Mouse (Mus musculus) brain, embryonic 14.5 days (tissue): ENCODE results near the gene Zranb1. TPM values are rescaled to one million over a fixed set of nuclear protein-coding genes. Genes with fewer than 3 reads are reported as not detected.

Experiments
- DNase-seq: peaks from one replicate; pipeline ENCODE4 v3.0.0-alpha.2; 2011; ENCODE audit warnings: low read depth
- CTCF ChIP-seq: fragments of 200-500 bp; IDR thresholded peaks from 2 replicates; pipeline ENCODE4 v1.5.1; 2012; ENCODE audit warnings: inconsistent platforms, mild to moderate bottlenecking, moderate library complexity, borderline replicate concordance; ENCODE audit not compliant: insufficient read depth, insufficient read length; ENCODE audit errors: extremely low read depth
- POLR2A ChIP-seq: fragments of 200-500 bp; IDR thresholded peaks from 2 replicates; pipeline ENCODE4 v1.6.1; 2012; ENCODE audit warnings: mild to moderate bottlenecking, inconsistent platforms, borderline replicate concordance; ENCODE audit not compliant: poor library complexity, insufficient read depth, insufficient read length, severe bottlenecking; ENCODE audit errors: extremely low read depth
- polyA plus RNA-seq: library from polyadenylated mRNA; depleted of rRNA; stranded (reverse); fragments of >200 nt; gene quantifications from 2 replicates; pipeline ENCODE4 v1.2.3, GENCODE M21; 2012

The Zranb1 gene
- polyA plus RNA-seq, 1 experiment = 31.3 TPM

GRCm38 (mm10) chr7:132930055-132930454, 887 bp upstream of the Zranb1 start:
- TF ChIP-seq CTCF (no peak; the same call in 1 of the 2 replicates), POLR2A (no peak)
- DNase-seq = peak; percentile 5

DNA sequence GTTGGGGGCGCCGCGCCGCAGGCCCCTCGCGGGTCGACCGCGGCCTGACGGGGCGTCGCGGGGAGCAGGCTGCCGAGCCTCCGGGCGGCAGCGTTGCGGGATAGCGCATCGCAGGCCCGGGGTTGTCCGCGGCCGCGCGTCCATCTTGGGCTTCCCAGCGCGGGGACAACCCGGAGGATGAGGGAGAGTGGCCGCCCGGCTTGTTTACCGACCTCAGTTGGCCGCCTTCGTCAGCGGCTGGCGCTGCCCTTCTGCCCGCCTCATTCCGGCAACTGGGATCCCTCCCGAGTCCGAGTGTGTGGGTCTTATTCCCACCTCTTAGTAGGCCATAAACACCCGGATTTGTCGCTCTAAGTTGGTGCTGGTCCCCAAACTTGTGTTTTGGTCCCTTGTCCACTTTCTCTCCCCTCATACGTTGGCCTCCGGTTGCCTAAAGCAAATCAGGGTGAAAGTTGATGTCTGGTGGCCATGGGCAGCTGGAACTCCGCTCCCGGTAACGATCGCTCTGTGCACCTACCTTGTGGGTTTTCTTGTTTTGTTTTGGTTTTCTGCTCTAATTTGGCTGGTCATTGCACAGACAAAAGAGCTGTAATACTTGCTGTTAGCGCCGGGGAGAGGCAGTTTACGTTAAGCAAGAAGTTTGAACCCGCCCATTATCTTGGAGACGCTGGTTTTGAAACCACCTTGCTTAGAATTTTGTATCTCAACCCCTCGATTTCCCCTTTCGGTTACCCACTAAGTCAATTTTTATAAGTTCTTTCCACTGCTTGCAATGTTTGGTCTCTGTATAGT, 814 bp downstream of the Zranb1 start:
- peak; percentile 51 for DNase-seq
- TF ChIP-seq CTCF (no peak), POLR2A (no peak)

DNA sequence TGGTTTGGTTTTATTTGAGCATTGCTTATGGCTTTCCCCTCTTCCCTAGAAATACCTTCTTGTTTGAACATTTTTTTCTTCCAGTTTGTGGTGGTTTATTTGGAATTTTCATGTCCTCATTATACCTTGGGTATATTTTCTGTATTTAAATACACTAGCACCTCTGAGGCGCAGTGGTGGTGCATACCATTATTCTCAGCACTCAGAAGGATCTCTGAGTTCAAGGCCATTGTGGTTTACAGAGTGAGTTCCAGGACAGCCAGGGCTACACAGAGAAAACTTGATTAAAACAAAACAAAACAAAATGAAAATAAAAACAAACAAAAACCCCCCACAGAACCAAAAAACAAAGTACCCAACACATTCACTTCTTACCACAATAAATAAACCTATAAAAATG, 2.4 kb downstream of the Zranb1 start:
- DNase-seq = no peak
- TF ChIP-seq CTCF (no peak), POLR2A (no peak)

- DNase-seq = no peak
- TF ChIP-seq POLR2A (no peak), CTCF (no peak)
These were observed 3.8 kb downstream of the Zranb1 start for GRCm38 (mm10) chr7:132934743-132935142.

DNA sequence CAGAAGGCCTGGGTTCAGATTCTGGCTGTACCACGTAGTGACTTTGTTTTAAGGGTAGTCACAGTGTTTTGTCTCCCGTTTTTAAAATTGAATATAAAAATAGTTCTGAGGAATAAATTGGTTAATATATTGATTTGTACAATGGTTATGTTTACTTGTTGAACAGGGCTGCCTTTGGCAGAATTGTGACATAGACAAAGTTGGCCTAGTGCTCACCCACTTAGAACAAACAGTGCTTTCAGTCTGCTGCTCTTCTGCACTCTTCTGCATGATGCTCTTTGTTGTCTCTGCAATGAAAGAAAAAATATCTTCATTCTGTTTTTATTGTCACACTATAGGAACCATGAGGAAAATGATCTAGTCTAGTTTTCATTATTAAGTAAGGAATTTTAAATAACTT, 8.2 kb downstream of the Zranb1 start:
- no peak for DNase-seq
- TF ChIP-seq POLR2A = no peak
- TF ChIP-seq CTCF = no peak

- no peak for DNase-seq
- no peak for TF ChIP-seq CTCF
- TF ChIP-seq POLR2A = no peak
These were observed 9.6 kb downstream of the Zranb1 start for GRCm38 (mm10) chr7:132940569-132940968.

- no peak for TF ChIP-seq CTCF
- TF ChIP-seq POLR2A = no peak
- no peak for DNase-seq
These were observed 19.0 kb downstream of the Zranb1 start for GRCm38 (mm10) chr7:132949968-132950367.

DNA sequence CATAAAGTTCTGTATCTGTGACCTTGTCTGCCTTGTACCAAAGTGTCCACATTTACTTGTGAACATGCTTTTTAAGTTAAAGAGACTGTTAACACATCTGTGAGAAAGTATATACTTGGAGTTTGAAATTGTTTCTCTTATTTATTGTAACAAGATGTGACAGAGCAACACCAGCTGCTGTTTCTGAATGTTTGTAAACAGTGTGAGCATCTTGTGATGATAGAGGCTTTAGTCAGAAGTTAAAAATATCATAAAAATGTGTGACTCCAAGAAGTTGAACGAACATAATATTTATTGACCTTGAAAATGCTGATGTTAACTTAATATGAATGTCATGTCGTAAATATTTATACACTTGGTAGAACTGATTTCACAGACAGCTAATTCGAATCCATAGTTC, 19.7 kb downstream of the Zranb1 start:
- TF ChIP-seq POLR2A = no peak
- TF ChIP-seq CTCF = no peak
- no peak for DNase-seq

- no peak for TF ChIP-seq POLR2A
- no peak for DNase-seq
These were observed 33.5 kb downstream of the Zranb1 start for GRCm38 (mm10) chr7:132964395-132964794.

GRCm38 (mm10) chr7:132965707-132966106, 34.8 kb downstream of the Zranb1 start:
- no peak for DNase-seq
- TF ChIP-seq POLR2A (no peak), CTCF (no peak)

DNA sequence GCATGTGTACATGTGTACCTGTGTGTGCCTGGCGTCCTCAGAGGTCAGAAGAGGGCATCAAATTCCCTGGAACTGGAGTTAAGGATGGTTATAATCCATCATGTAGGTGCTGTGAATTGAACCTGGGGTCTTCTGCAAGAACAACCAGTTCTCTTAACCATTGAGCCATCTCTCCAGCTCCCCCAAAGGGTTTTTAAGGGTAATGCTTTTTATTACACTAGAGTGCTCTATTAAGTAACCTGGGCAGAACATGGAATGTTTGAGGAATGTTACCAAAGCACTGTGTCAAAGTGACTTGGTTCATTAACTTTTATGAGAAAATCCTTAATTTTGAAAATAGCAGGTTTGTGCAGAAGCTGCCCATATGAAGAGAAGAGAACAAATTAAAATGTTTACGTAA, 41.1 kb downstream of the Zranb1 start:
- DNase-seq = no peak
- no peak for TF ChIP-seq POLR2A
- TF ChIP-seq CTCF = no peak

GRCm38 (mm10) chr7:132976079-132976478, 45.1 kb downstream of the Zranb1 start:
- TF ChIP-seq POLR2A = no peak
- TF ChIP-seq CTCF = no peak
- peak; percentile 20 for DNase-seq

GRCm38 (mm10) chr7:132977981-132978380, 47.0 kb downstream of the Zranb1 start:
- DNase-seq = no peak
- TF ChIP-seq POLR2A = no peak

- DNase-seq = peak; percentile 31
- TF ChIP-seq POLR2A = no peak
- no peak for TF ChIP-seq CTCF
These were observed 51.7 kb downstream of the Zranb1 start for GRCm38 (mm10) chr7:132982639-132983038.
